Mouse (Mus musculus): ENCODE results near the gene Map2k5. TPM values are rescaled to one million over a fixed set of nuclear protein-coding genes. Genes with fewer than 3 reads are reported as not detected.

Gene Map2k5
- polyA plus RNA-seq, 1 experiment from 2014 or later = 20.6 TPM

GRCm38 (mm10) chr9:63195523-63195922 lies 182.2 kb downstream of the Map2k5 start:
- Histone ChIP-seq H3K4me3 (replicated peaks; ENCODE audit: low read length) (no peak overlapping the region), H3K36me3 (ENCODE audit: control insufficient read depth, insufficient read depth, low read length) (no peaks in the 10 kb centered on the region), H3K9ac (ENCODE audit: low read length) (no peak overlapping the region), H3K27me3 (ENCODE audit: control insufficient read depth, insufficient read depth, low read length) (no peaks in the 10 kb centered on the region), H3K4me1 (ENCODE audit: control insufficient read depth, insufficient read depth, low read length) (peaks cover 5% of the 10 kb centered on the region; the same call in 1 of the 2 replicates), H3K27ac (ENCODE audit: low read length) (no peak overlapping the region), H3K4me2 (ENCODE audit: low read depth, low read length) (no peak overlapping the region), H3K9me3 (replicated peaks; ENCODE audit: control insufficient read depth, low read length) (no peaks in the 10 kb centered on the region)
- ATAC-seq (ENCODE audit: insufficient read depth, low FRiP score) = no peak
- WGBS = 63% methylated on average over 4 of the region's 4 CpGs

- 65% methylated on average over 9 of the region's 9 CpGs for WGBS
- ATAC-seq (ENCODE audit: insufficient read depth, low FRiP score) = no peak
- Histone ChIP-seq H3K9me3 (replicated peaks; ENCODE audit: control insufficient read depth, low read length) (no peaks in the 10 kb centered on the region), H3K27me3 (ENCODE audit: control insufficient read depth, insufficient read depth, low read length) (no peaks in the 10 kb centered on the region), H3K9ac (ENCODE audit: low read length) (no peak overlapping the region), H3K4me2 (ENCODE audit: low read depth, low read length) (no peak overlapping the region), H3K4me3 (replicated peaks; ENCODE audit: low read length) (no peak overlapping the region), H3K36me3 (ENCODE audit: control insufficient read depth, insufficient read depth, low read length) (no peaks in the 10 kb centered on the region), H3K27ac (ENCODE audit: low read length) (no peak overlapping the region), H3K4me1 (ENCODE audit: control insufficient read depth, insufficient read depth, low read length) (peaks cover 5% of the 10 kb centered on the region; the same call in 1 of the 2 replicates)
Measured at GRCm38 (mm10) chr9:63194791-63195190, 182.9 kb downstream of the Map2k5 start.

- ATAC-seq (ENCODE audit: insufficient read depth, low FRiP score) = no peak
- H3K27me3 ChIP-seq (ENCODE audit: control insufficient read depth, insufficient read depth, low read length) = no peaks in the 10 kb centered on the region
- H3K9ac ChIP-seq (ENCODE audit: low read length) = no peak overlapping the region
- WGBS = 79% methylated on average over 4 of the region's 4 CpGs
- no peak overlapping the region for H3K4me2 ChIP-seq (ENCODE audit: low read depth, low read length)
- no peak overlapping the region for H3K27ac ChIP-seq (ENCODE audit: low read length)
- no peak overlapping the region for H3K4me3 ChIP-seq (replicated peaks; ENCODE audit: low read length)
- H3K4me1 ChIP-seq (ENCODE audit: control insufficient read depth, insufficient read depth, low read length) = peaks cover 3% of the 10 kb centered on the region; the same call in 1 of the 2 replicates
- no peaks in the 10 kb centered on the region for H3K36me3 ChIP-seq (ENCODE audit: control insufficient read depth, insufficient read depth, low read length)
- H3K9me3 ChIP-seq (replicated peaks; ENCODE audit: control insufficient read depth, low read length) = no peaks in the 10 kb centered on the region
Measured at GRCm38 (mm10) chr9:63192809-63193208, 184.9 kb downstream of the Map2k5 start.

GRCm38 (mm10) chr9:63187310-63187709 lies 190.4 kb downstream of the Map2k5 start:
- no peak overlapping the region for H3K9ac ChIP-seq (ENCODE audit: low read length)
- H3K4me2 ChIP-seq (ENCODE audit: low read depth, low read length) = no peak overlapping the region
- no peaks in the 10 kb centered on the region for H3K9me3 ChIP-seq (replicated peaks; ENCODE audit: control insufficient read depth, low read length)
- no peak overlapping the region for H3K4me3 ChIP-seq (replicated peaks; ENCODE audit: low read length)
- H3K27me3 ChIP-seq (ENCODE audit: control insufficient read depth, insufficient read depth, low read length) = no peaks in the 10 kb centered on the region
- no peak overlapping the region for H3K27ac ChIP-seq (ENCODE audit: low read length)
- H3K4me1 ChIP-seq (ENCODE audit: control insufficient read depth, insufficient read depth, low read length) = no peaks in the 10 kb centered on the region
- WGBS = 46% methylated on average over 7 of the region's 7 CpGs
- no peaks in the 10 kb centered on the region for H3K36me3 ChIP-seq (ENCODE audit: control insufficient read depth, insufficient read depth, low read length)
- ATAC-seq (ENCODE audit: insufficient read depth, low FRiP score) = no peak

- Histone ChIP-seq H3K36me3 (ENCODE audit: control insufficient read depth, insufficient read depth, low read length) (no peaks in the 10 kb centered on the region), H3K27me3 (ENCODE audit: control insufficient read depth, insufficient read depth, low read length) (no peaks in the 10 kb centered on the region), H3K4me1 (ENCODE audit: control insufficient read depth, insufficient read depth, low read length) (no peaks in the 10 kb centered on the region), H3K27ac (ENCODE audit: low read length) (no peak overlapping the region), H3K9ac (ENCODE audit: low read length) (no peak overlapping the region), H3K9me3 (replicated peaks; ENCODE audit: control insufficient read depth, low read length) (no peaks in the 10 kb centered on the region), H3K4me2 (ENCODE audit: low read depth, low read length) (no peak overlapping the region), H3K4me3 (replicated peaks; ENCODE audit: low read length) (no peak overlapping the region)
- no peak for ATAC-seq (ENCODE audit: insufficient read depth, low FRiP score)
- 72% methylated on average over 7 of the region's 7 CpGs for WGBS
Measured at GRCm38 (mm10) chr9:63185249-63185648, 192.5 kb downstream of the Map2k5 start.

- no peak for ATAC-seq (ENCODE audit: insufficient read depth, low FRiP score)
- Histone ChIP-seq H3K4me1 (ENCODE audit: control insufficient read depth, insufficient read depth, low read length) (no peaks in the 10 kb centered on the region), H3K4me3 (replicated peaks; ENCODE audit: low read length) (no peak overlapping the region), H3K27ac (ENCODE audit: low read length) (no peak overlapping the region), H3K36me3 (ENCODE audit: control insufficient read depth, insufficient read depth, low read length) (no peaks in the 10 kb centered on the region), H3K9ac (ENCODE audit: low read length) (no peak overlapping the region), H3K4me2 (ENCODE audit: low read depth, low read length) (no peak overlapping the region), H3K27me3 (ENCODE audit: control insufficient read depth, insufficient read depth, low read length) (no peaks in the 10 kb centered on the region), H3K9me3 (replicated peaks; ENCODE audit: control insufficient read depth, low read length) (no peaks in the 10 kb centered on the region)
- 60% methylated on average over 7 of the region's 7 CpGs for WGBS
Measured at GRCm38 (mm10) chr9:63183864-63184263, 193.8 kb downstream of the Map2k5 start.

- no peaks in the 10 kb centered on the region for H3K9me3 ChIP-seq (replicated peaks; ENCODE audit: control insufficient read depth, low read length)
- no peak overlapping the region for H3K4me2 ChIP-seq (ENCODE audit: low read depth, low read length)
- no peak for ATAC-seq (ENCODE audit: insufficient read depth, low FRiP score)
- H3K36me3 ChIP-seq (ENCODE audit: control insufficient read depth, insufficient read depth, low read length) = no peaks in the 10 kb centered on the region
- no peaks in the 10 kb centered on the region for H3K27me3 ChIP-seq (ENCODE audit: control insufficient read depth, insufficient read depth, low read length)
- no peak overlapping the region for H3K9ac ChIP-seq (ENCODE audit: low read length)
- no peak overlapping the region for H3K4me3 ChIP-seq (replicated peaks; ENCODE audit: low read length)
- WGBS = 57% methylated on average over 14 of the region's 14 CpGs
- no peaks in the 10 kb centered on the region for H3K4me1 ChIP-seq (ENCODE audit: control insufficient read depth, insufficient read depth, low read length)
- no peak overlapping the region for H3K27ac ChIP-seq (ENCODE audit: low read length)
Measured at GRCm38 (mm10) chr9:63182306-63182960, 195.3 kb downstream of the Map2k5 start.

- Histone ChIP-seq H3K27ac (ENCODE audit: low read length) (no peak overlapping the region), H3K9me3 (replicated peaks; ENCODE audit: control insufficient read depth, low read length) (no peaks in the 10 kb centered on the region), H3K4me3 (replicated peaks; ENCODE audit: low read length) (no peak overlapping the region), H3K4me1 (ENCODE audit: control insufficient read depth, insufficient read depth, low read length) (no peaks in the 10 kb centered on the region), H3K27me3 (ENCODE audit: control insufficient read depth, insufficient read depth, low read length) (no peaks in the 10 kb centered on the region), H3K36me3 (ENCODE audit: control insufficient read depth, insufficient read depth, low read length) (no peaks in the 10 kb centered on the region), H3K4me2 (ENCODE audit: low read depth, low read length) (no peak overlapping the region), H3K9ac (ENCODE audit: low read length) (no peak overlapping the region)
- WGBS = 61% methylated on average over 11 of the region's 11 CpGs
- no peak for ATAC-seq (ENCODE audit: insufficient read depth, low FRiP score)
Measured at GRCm38 (mm10) chr9:63181337-63182178, 196.1 kb downstream of the Map2k5 start.

- no peaks in the 10 kb centered on the region for H3K9me3 ChIP-seq (replicated peaks; ENCODE audit: control insufficient read depth, low read length)
- no peak overlapping the region for H3K9ac ChIP-seq (ENCODE audit: low read length)
- WGBS = 74% methylated on average over 8 of the region's 8 CpGs
Measured at GRCm38 (mm10) chr9:63178296-63178695, 199.4 kb downstream of the Map2k5 start.

More at GRCm38 (mm10) chr9:63178296-63178695, 199.4 kb downstream of the Map2k5 start:
- H3K27ac ChIP-seq (ENCODE audit: low read length) = no peak overlapping the region
- no peaks in the 10 kb centered on the region for H3K4me1 ChIP-seq (ENCODE audit: control insufficient read depth, insufficient read depth, low read length)
- no peak overlapping the region for H3K4me3 ChIP-seq (replicated peaks; ENCODE audit: low read length)
- H3K27me3 ChIP-seq (ENCODE audit: control insufficient read depth, insufficient read depth, low read length) = no peaks in the 10 kb centered on the region
- no peaks in the 10 kb centered on the region for H3K36me3 ChIP-seq (ENCODE audit: control insufficient read depth, insufficient read depth, low read length)
- no peak for ATAC-seq (ENCODE audit: insufficient read depth, low FRiP score)
- no peak overlapping the region for H3K4me2 ChIP-seq (ENCODE audit: low read depth, low read length)

Measured in stomach, embryonic 16.5 days (tissue).